Mouse (Mus musculus): ENCODE results near the gene Rpl38.

The Rpl38 gene

DNA sequence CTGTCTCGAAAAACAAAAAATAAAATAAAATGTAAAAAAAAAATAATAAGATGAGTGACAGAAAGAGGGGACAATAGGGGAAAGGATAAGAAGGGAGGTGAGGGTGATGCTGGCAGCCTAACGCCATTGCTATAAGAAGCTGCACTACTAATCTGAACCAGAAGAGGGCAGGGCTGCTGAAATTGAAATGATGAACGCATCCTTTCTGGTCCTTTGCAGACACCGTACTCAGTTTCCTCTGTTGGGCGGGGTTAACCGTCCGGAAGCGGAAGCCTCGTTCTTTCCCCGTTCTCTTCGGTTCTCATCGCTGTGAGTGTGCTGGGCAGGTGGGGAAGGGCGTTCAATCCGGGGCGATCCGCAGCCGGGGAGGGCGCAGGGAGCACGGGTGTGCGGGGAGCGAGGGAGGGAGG lies at the start of gene Rpl38:
Rpl38 (plus strand) TSS at position 224 of the 410 bp plus-strand sequence.
- DNase-seq (ENCODE audit: low spot score in 2 of 2): peak; percentile 86 to 93

DNA sequence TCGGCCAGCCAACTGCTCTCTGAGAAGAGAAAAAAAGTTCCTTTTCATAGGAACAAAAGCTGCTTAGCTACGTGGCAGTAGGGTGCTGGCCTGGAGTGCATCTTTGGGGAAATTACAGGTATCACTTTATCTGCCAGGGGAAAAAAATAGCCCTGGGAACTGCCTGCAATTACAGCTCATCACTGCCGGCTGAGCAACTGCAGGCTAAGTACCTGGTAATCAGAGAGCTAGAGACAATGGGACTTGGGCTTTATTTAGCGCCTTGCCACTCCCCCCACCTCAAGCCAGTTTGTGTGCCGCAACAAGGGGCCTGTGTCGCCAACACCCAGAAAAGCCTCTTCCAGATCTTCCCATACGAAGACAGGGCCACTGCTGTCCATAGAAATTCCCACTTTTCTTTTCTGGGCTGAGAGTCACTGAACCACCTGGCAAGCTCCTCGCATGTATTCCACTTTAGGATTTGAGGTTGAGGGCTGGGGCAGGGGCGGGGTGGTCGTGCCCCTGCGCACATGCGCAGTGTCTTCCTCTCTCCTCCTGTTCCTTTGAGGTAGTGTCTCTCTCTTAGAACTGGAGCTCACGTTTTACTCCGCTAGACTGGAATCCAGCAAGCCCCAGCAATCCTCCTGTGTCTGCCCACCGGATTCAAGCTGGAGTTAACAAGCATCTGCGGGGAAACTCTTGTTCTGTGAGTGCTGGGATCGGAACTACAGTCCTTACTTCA lies 49.5 kb upstream of the Rpl38 start:
- DNase-seq (ENCODE audit: low spot score in 2 of 2): no peak

DNA sequence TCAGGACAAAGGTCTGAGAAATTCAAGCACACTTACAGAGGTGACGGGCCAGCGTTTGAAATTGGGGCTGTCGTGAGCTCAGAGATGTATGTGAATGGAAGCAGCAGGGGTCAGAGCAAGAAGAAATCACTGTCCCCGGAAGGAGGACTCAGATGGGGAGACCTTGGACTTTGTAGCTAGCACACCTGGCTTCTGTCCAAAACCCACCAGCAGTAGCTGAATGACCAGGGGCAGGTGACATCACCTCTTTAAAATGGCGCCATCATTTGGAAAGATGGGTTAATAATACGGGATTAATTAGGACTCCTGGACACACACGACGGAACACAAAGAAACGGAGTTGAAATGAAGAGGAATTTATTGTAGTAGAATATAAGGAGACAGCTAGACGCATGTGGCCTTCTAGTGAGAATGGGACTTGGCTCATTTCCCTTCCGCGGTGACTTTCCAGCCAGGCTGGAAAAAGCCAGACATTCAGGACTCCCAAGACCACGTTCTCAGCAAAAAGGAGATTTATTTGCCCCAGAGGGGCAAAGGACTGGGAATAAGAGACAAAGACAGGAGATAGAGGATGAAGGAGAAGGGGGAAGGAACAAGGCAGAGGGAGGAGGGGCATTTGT lies 42.1 kb upstream of the Rpl38 start:
- no peak for DNase-seq (ENCODE audit: low spot score in 2 of 2)

DNA sequence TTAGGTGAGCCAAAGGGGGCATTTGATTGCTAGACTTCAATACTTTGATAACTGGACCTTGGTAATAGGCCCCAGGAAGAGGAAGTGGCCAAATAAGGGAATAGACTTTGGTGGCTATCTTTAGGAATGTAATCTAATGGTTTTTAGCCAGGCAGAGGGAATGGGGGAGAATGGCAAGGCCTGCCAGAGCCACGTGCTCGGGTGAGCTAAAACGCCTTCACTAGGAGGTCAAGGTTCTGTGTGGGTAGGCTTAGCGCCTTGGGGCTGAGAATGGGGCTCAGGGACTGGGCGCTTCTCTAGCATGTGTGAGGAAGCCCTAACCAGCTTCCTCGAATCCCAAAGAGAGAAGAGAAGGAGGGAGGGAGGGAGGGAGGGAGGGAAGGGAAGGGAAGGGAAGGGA lies 41.3 kb upstream of the Rpl38 start:
- no peak for DNase-seq (ENCODE audit: low spot score in 2 of 2)

DNA sequence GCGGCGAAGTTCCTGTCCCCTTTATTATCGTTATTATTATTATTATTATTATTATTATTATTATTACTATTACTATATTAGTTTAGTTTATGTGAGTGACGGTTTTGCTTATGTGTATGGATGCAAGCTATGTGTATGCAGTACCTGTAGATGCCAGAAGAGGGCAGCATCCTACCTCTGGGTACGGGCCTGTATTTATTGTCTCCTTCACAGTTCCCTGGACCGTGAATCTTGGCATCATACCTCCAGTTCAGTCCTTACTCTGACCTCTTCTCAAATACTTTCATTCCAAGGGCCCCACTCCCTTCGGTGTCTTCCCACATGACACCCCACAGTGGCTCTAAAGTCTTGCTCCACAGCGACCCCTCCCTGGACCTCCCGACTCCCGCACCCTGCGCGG lies 40.3 kb upstream of the Rpl38 start:
- DNase-seq (ENCODE audit: low spot score in 2 of 2): no peak

DNA sequence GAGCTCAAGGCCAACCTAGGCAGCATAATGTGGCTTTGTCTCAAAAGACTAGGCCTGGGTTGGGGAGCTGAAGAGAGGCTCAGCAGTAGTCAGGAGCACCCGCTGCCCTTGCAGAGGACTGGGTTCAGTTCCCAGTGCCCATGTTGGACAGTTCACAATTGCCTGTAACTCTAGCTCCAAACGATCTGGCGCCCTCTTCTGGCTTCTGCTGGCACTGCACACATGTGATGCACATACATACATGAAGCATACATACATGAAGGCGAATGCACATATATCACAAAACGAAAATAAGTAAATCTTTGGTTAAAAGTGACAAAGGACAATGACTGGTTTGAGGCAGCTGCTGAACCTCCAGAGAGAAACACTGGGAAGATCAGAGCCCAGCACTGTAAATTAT lies 38.3 kb upstream of the Rpl38 start:
- no peak for DNase-seq (ENCODE audit: low spot score in 2 of 2)

DNA sequence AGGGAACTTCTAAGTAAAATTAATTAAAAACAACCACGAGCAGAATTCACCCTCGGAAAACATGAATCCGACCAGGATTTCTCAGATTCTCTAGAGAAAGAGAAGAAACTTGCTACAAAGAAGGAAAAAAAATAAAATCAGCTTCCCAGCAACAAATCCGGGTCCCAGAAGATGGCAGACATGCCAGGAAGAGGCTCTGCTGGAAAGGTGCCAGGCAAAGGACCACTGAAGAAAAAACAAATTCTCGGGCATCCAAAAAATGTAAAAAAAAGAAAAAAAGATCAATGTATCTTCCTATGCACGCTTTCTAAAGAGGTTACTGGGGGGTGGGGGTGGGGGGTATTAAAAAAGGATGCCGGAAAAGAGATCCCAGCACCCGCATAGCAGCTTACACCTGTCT lies 36.1 kb upstream of the Rpl38 start:
- DNase-seq (ENCODE audit: low spot score in 2 of 2): no peak

DNA sequence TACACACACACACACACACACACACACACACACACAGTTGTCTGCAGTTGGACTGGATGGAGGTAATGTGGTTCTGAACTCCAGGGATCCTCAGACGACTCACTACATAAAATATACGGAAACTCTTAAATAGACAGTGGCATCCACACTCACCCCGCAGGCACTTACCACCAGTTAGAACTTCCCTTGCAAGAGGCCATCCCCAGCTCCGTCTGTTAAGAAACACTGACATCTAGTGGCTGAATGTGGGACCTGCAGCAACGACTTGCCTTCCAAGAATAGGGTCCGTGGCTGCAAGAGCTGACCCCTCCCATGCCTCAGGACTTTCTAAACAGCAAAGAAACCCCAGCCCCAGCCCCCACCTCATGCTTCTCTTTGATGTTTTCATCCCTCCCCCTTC lies 32.0 kb upstream of the Rpl38 start:
- DNase-seq (ENCODE audit: low spot score in 2 of 2): peak; percentile 34 to 61

DNA sequence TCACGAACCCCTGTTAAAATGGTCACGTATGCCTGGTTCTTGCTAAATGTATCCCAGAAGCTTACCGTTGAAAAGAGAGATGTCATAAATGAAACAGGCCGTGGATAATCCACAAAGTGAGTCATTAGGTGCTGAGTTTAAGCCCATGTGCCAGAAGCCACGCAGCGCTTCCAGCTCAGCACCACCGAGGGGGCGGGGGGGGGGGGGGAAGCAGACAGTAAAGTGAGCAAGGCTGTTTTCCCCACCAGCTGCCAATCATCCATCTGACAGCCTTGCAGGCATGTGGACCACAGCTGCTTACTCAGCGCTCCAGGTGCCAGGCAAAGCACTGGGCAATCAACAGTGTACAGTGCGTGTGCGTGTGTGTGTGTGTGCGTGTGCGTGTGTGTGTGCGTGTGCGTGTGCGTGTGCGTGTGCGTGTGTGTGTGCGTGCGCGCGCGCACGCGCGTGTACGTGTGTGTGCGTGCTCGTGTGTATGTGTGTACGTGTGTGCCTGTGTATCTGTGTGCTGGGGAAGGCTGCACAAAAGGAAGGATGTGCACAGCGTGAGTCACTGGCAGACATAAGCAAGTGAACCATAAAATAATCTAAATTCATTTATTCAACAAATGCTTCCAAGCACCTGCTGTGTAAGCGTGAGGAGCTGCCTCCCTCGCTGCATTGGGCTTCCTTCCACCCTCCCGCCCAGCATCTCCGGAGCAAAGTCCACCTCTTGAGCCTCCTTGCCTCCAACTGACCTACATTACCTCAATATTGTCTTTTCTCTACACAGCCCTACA lies 31.4 kb upstream of the Rpl38 start:
- no peak for DNase-seq (ENCODE audit: low spot score in 2 of 2)

DNA sequence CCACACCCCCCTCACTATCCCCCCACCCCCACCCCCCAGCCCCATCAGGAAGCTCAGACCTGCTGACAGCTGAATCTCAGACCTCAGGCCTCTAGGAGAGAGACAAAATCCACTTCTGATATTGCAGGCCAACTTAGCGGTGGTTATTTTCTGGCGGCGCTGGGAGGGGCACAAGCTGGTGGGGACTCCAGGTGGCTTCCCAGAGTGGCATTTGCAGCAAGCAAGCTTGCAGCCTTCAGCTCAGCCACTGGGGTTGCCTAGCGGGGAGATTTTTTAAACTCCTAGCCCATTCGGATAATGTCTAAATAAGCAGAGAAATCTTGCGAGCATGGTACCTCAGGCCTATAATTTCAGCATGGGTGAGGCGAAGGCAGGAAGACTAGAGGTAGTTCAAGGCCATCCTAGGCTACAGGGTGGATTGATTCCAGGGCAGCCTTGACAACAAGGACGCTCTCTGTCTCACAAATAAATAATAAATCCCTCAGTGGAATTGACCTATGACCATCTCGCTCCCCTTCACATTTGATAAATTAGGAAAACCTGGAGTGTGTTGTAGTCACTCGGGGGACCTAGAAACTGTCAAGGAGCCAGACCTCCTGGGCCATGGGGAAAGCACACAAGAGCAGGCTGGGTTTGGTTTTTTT lies 29.6 kb upstream of the Rpl38 start:
- DNase-seq (ENCODE audit: low spot score in 2 of 2): no peak

DNA sequence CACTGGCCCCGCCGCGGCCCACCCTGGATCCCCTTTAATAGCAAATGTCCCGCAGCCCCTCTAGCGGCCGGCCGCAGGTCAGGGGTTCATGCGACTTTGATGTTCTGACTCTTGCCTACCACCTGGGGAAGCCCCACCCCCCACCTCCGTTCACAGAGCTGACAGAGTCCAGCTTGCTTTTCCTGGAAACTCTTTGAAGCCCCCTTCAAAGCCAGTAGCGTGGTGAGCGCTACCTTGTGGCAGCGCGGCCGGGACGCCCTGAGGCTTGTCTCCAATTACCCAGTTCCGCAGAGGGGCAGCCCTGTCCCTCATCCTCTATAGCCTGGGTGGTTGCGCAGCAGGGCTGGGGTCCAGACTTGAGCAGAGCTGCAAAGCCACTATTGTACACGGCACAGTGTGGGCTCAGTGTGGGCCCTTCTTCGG lies 28.6 kb upstream of the Rpl38 start:
- no peak for DNase-seq (ENCODE audit: low spot score in 2 of 2)

DNA sequence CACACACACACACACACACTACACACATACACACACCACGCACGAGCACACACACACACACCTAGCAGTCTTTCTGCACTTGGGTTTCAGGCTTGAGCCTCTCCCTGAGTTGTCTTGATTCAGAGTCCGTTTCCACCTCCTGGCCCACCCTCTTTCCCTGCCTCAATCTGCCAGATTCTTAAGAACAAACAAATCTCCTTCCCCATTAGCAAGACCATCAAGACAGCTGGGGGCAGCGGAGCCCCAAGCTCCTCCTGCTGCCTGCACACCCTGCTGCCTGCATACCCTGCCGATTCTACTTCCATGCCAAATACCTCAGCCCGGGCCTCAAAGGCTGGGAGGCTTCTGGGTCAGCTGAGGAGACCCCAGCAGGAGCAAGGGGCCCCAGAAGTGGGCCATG lies 27.7 kb upstream of the Rpl38 start:
- no peak for DNase-seq (ENCODE audit: low spot score in 2 of 2)

DNA sequence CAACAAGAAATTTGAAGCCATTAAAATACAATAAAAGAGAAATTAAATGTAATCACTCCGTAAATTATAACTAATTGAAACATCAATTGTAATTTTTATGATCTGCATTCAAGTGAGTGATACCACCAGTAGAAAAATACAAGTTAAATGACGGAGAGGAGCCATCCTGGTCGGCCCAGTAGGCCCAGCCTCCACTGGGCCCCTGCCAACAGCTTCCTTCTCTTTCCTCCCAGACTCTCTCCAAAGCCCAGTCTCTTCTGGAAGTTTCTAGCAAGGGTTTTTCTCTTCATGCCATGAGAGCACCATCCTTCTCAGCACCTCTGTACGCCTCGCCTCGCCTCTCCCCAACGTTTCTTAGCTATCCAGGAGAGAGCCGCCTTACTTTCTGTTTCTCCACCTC lies 27.2 kb upstream of the Rpl38 start:
- no peak for DNase-seq (ENCODE audit: low spot score in 2 of 2)

DNA sequence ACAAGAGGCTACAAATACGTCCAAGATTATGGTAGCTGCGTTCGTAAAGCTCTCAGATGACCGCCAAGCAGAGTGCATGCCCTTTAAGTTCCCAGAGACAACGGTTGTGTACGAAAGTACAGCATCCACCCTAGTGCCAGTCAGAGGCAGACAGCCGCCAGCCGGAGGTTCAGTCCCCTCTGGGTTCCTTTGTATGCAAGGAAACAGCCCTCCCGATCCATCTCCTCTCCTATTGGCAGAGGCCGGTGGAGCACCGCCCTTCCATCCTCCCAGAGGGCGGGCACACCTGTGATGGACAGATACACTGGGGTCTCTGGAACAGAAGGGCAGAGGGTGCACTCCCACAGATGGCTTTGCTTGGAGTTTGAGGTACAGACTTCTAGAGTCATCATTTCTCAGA lies 26.1 kb upstream of the Rpl38 start:
- no peak for DNase-seq (ENCODE audit: low spot score in 2 of 2)

DNA sequence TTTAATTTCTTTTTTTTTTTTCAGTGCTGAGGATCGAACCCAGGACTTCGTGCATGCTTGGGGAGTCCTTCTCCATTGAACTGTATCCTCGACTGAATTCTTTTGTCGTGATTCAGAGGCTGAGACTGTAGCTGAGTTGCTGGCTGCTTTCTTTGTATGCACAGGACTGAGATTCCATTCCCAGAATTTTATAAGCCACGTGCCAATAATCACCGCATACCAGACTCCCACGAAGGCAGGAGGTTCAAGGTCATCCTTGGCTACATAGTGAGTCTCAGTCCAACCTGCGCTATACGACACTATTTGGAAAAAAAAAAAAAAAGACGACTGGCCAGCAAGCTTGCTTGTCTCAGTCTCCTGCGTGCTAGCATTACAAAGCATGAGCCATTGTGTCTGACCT lies 25.4 kb upstream of the Rpl38 start:
- no peak for DNase-seq (ENCODE audit: low spot score in 2 of 2)

DNA sequence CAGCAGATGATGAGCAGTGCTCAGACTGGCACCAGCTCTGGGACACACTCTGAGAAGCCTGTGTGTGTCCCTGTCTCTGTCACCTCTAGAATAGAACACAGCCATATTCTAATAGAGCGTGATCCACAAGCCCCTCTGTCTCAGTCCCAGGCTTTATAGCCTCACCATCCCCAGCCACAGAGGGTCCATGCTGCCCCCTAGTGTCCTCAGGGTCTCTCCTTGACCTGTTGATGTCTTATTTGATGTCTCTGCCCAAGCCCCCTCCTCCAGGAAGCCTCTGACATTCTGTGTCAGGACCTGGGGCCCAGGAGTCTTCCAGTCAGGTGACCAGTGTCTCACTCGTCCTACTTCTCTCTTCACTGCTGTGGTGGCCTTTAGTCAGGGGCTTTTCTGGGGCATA lies 24.2 kb upstream of the Rpl38 start:
- no peak for DNase-seq (ENCODE audit: low spot score in 2 of 2)

DNA sequence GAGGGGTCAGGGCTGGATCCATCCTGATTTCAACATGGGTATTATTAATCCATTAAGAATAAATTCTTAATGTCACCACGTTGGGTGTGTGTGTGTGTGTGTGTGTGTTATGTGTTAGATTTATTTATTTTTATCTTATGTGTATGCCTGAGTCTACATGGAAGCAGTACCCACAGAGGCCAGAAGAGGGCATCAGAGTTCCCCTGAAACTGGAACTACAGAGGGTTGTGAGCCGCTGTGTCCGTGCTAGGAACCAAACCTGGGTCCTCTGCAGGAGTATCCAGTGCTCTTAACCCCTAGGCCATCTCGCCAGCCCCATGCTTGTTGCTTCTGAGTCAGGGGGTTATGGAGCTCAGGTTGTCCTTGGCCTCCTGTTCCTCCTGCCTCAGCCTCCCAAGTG lies 18.8 kb upstream of the Rpl38 start:
- DNase-seq (ENCODE audit: low spot score in 2 of 2): no peak

DNA sequence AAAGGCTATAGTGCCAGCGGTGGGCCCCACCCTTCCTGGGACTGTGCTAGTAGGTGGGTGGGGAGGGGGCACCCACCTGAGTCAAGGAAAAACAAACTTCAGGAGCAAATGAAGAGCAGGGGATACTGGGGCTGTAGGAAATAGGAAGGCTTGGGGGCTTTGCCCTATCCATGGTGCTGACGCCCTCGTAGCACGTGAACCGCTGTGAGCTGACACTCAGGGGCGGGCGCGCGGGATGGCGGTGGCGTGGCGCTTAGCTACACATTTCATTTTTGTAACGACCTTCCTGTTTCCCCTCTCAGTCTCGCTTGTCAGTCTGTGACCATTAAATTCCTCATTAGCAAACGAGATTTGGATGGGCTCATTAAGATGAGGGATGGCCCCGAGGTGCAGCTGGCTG lies 15.8 kb upstream of the Rpl38 start:
- no peak for DNase-seq (ENCODE audit: low spot score in 2 of 2)

DNA sequence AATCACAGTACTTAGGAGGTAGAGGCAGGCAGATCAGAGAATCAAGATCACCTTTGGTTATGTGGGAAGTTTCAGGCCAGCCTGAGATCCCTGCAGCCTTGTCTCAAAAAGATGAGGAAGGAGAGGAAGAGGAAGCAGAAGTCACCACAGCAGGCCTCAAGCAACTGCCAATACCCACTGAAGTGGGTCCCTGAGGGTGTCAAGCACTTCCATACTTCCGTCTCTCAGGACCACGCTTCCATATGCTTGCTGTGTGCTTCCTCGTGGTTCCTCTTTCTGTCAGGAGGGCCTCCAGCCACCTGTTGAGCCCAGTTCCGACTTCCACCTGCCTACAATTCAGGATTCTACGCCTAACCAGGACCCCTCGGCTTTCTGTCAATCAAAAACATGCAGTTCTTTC lies 14.7 kb upstream of the Rpl38 start:
- no peak for DNase-seq (ENCODE audit: low spot score in 2 of 2)

DNA sequence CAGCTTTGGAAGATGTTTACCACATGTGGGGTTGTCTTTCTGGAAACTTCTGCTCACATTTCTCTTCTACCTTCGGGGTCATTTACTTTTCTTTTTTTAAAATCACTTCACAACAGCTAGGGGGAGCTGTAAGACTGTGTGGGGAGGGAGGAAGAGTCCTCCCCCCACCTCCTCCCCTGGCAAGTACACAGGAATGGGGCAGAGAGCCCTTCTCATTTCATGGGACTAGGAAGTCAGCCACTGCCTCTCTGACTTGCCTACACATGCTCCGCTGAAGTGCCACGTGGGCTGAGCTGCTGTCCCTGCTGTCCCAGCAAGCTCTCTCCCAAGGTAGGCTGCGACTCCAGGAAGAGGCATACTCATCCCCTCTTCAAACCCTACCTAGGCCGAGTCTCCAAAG lies 13.8 kb upstream of the Rpl38 start:
- no peak for DNase-seq (ENCODE audit: low spot score in 2 of 2)

DNA sequence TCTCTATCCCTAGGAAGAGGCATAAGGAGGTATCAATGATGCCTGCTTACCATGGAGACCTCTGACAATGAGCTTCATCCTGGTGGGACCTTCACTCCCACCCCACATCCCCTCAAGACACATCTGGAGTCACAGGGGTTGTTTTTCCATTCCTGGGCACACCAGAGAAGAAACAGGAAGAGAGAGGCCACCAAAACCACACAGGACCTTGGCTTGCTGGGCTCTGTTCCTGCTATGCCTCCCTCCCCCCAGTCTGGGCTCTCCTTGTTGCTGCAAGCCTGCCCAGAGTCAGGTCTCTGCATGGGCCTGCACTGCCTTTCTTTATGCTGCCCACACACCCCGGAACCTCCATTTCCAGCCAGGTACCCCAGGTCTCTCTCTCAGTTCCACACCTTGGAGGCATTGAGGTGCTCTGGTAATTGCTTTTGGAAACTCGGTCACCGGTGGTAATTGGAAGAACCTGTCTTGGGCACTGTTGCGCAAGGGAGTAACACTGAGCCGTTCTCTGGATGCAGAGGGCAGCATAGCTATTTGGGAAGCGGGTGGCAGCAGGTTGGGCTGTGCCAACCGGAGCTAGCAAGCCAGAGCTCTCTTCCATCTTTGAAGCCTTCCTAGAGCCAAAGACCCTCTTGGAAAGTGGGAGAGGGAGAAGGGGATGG lies 12.8 kb upstream of the Rpl38 start:
- no peak for DNase-seq (ENCODE audit: low spot score in 2 of 2)

Measured in heart, adult 9 months (tissue).